Mouse (Mus musculus) heart, embryonic 13.5 days (tissue): Measurements from ENCODE around the gene Kcnmb2. TPM values are rescaled to one million over a fixed set of nuclear protein-coding genes. Genes with fewer than 3 reads are reported as not detected.

ENCODE experiments used
- ATAC-seq: fragments of 200-750 bp; cut with Nextera tagmentation; 2 replicates; pipeline ENCODE4 v1.8.0; 2017; ENCODE audit warnings: moderate TSS enrichment; ENCODE audit not compliant: insufficient number of reproducible peaks, low FRiP score, low TSS enrichment; ENCODE audit errors: extremely low read depth
- H3K27ac ChIP-seq: fragments of 300-500 bp; sonication (generic); replicated peaks from 2 replicates; pipeline ENCODE4 v1.5.1; 2015; ENCODE audit warnings: moderate library complexity, mild to moderate bottlenecking, inconsistent platforms
- H3K27me3 ChIP-seq: fragments of 300-500 bp; sonication (generic); replicated peaks from 2 replicates; pipeline ENCODE4 v1.6.1; 2015; ENCODE audit warnings: mild to moderate bottlenecking, inconsistent platforms
- H3K36me3 ChIP-seq: fragments of 300-500 bp; sonication (generic); 2 replicates; pipeline ENCODE4 v1.6.1; 2015; ENCODE audit warnings: mild to moderate bottlenecking, inconsistent platforms
- H3K4me1 ChIP-seq: fragments of 300-500 bp; sonication (generic); 2 replicates; pipeline ENCODE4 v1.6.1; 2015; ENCODE audit warnings: inconsistent platforms
- H3K4me2 ChIP-seq: fragments of 300-500 bp; sonication (generic); 2 replicates; pipeline ENCODE4 v1.6.1; 2015; ENCODE audit warnings: inconsistent platforms, mild to moderate bottlenecking, moderate library complexity
- H3K4me3 ChIP-seq: fragments of 300-500 bp; sonication (generic); 2 replicates; pipeline ENCODE4 v1.5.1; 2015; ENCODE audit warnings: moderate library complexity, mild to moderate bottlenecking, inconsistent platforms
- H3K9ac ChIP-seq: fragments of 300-500 bp; sonication (generic); 2 replicates; pipeline ENCODE4 v1.6.1; 2015; ENCODE audit warnings: inconsistent platforms, mild to moderate bottlenecking, moderate library complexity
- H3K9me3 ChIP-seq: fragments of 300-500 bp; sonication (generic); 2 replicates; pipeline ENCODE4 v1.6.1; 2016; ENCODE audit warnings: inconsistent platforms
- WGBS: fragments of 180-500 bp; shearing (Covaris S2); methylation state at CpG from one replicate; pipeline ENCODE4 v1.1.7; 2015; ENCODE audit warnings: mixed read lengths; 5-methylcytosine and 5-hydroxymethylcytosine counted together
- polyA plus RNA-seq: library from polyadenylated mRNA; unstranded; fragments of >200 nt; fragmentation: Nextera tagmentation; extraction: Ambion mirVana; gene quantifications from 2 replicates; pipeline ENCODE4 v1.2.1, GENCODE M21; 2015

Kcnmb2 gene
- polyA plus RNA-seq, 1 experiment from 2014 or later = 0.28 TPM

- H3K9ac ChIP-seq = no peak overlapping the region
- H3K27me3 ChIP-seq = no peaks in the 10 kb centered on the region
- H3K9me3 ChIP-seq = no peaks in the 10 kb centered on the region
- no peaks in the 10 kb centered on the region for H3K4me1 ChIP-seq
- no peak overlapping the region for H3K4me2 ChIP-seq
- no peak for ATAC-seq
- H3K36me3 ChIP-seq = no peaks in the 10 kb centered on the region
- H3K4me3 ChIP-seq = no peak overlapping the region
- 43% methylated on average over 3 of the region's 3 CpGs for WGBS
- H3K27ac ChIP-seq = no peak overlapping the region
Observed at GRCm38 (mm10) chr3:32144655-32145054, 242.3 kb downstream of the Kcnmb2 start.

- Histone ChIP-seq H3K4me3 (no peak overlapping the region), H3K9me3 (no peaks in the 10 kb centered on the region), H3K36me3 (no peaks in the 10 kb centered on the region), H3K27ac (no peak overlapping the region), H3K4me1 (no peaks in the 10 kb centered on the region), H3K27me3 (no peaks in the 10 kb centered on the region), H3K9ac (no peak overlapping the region), H3K4me2 (no peak overlapping the region)
- 82% methylated on average over 4 of the region's 4 CpGs for WGBS
- ATAC-seq = no peak
Observed at GRCm38 (mm10) chr3:32147739-32148138, 245.4 kb downstream of the Kcnmb2 start.

GRCm38 (mm10) chr3:32149851-32150570 is 247.7 kb downstream of the Kcnmb2 start:
- Histone ChIP-seq H3K4me3 (no peak overlapping the region), H3K27ac (no peak overlapping the region), H3K4me1 (no peaks in the 10 kb centered on the region), H3K9me3 (no peaks in the 10 kb centered on the region), H3K4me2 (no peak overlapping the region), H3K36me3 (no peaks in the 10 kb centered on the region), H3K27me3 (no peaks in the 10 kb centered on the region), H3K9ac (no peak overlapping the region)
- 70% methylated on average over 14 of the region's 14 CpGs for WGBS
- ATAC-seq = no peak

- H3K27me3 ChIP-seq = no peaks in the 10 kb centered on the region
- ATAC-seq = no peak
- no peaks in the 10 kb centered on the region for H3K4me1 ChIP-seq
- H3K4me3 ChIP-seq = no peak overlapping the region
- no peaks in the 10 kb centered on the region for H3K9me3 ChIP-seq
- H3K36me3 ChIP-seq = no peaks in the 10 kb centered on the region
- H3K27ac ChIP-seq = no peak overlapping the region
- no peak overlapping the region for H3K4me2 ChIP-seq
- no peak overlapping the region for H3K9ac ChIP-seq
- 65% methylated on average over 6 of the region's 6 CpGs for WGBS
Observed at GRCm38 (mm10) chr3:32180519-32180918, 278.2 kb downstream of the Kcnmb2 start.

GRCm38 (mm10) chr3:32185855-32186522 is 283.7 kb downstream of the Kcnmb2 start:
- H3K4me1 ChIP-seq = peaks cover 13% of the 10 kb centered on the region
- no peaks in the 10 kb centered on the region for H3K36me3 ChIP-seq
- H3K9me3 ChIP-seq = no peaks in the 10 kb centered on the region
- ATAC-seq = no peak
- H3K9ac ChIP-seq = no peak overlapping the region
- no peak overlapping the region for H3K4me3 ChIP-seq
- no peaks in the 10 kb centered on the region for H3K27me3 ChIP-seq
- no peak overlapping the region for H3K4me2 ChIP-seq
- no peak overlapping the region for H3K27ac ChIP-seq
- WGBS = 53% methylated on average over 2 of the region's 2 CpGs

GRCm38 (mm10) chr3:32188521-32188920 is 286.2 kb downstream of the Kcnmb2 start:
- H3K9ac ChIP-seq = no peak overlapping the region
- no peak overlapping the region for H3K4me2 ChIP-seq
- no peak for ATAC-seq
- peaks cover 14% of the 10 kb centered on the region for H3K4me1 ChIP-seq
- no peak overlapping the region for H3K27ac ChIP-seq
- no peak overlapping the region for H3K4me3 ChIP-seq
- WGBS = 33% methylated on average over 5 of the region's 5 CpGs
- no peaks in the 10 kb centered on the region for H3K9me3 ChIP-seq
- no peaks in the 10 kb centered on the region for H3K36me3 ChIP-seq
- H3K27me3 ChIP-seq = no peaks in the 10 kb centered on the region

GRCm38 (mm10) chr3:32188955-32189354 is 286.6 kb downstream of the Kcnmb2 start:
- H3K4me2 ChIP-seq = no peak overlapping the region
- no peak for ATAC-seq
- no peaks in the 10 kb centered on the region for H3K27me3 ChIP-seq
- no peak overlapping the region for H3K27ac ChIP-seq
- H3K4me3 ChIP-seq = no peak overlapping the region
- H3K9ac ChIP-seq = no peak overlapping the region
- 41% methylated on average over 2 of the region's 2 CpGs for WGBS
- H3K9me3 ChIP-seq = no peaks in the 10 kb centered on the region
- H3K4me1 ChIP-seq = peaks cover 19% of the 10 kb centered on the region
- no peaks in the 10 kb centered on the region for H3K36me3 ChIP-seq

GRCm38 (mm10) chr3:32189956-32190355 is 287.6 kb downstream of the Kcnmb2 start:
- no peak for ATAC-seq
- Histone ChIP-seq H3K9ac (no peak overlapping the region), H3K4me1 (peaks cover 23% of the 10 kb centered on the region), H3K9me3 (no peaks in the 10 kb centered on the region), H3K36me3 (no peaks in the 10 kb centered on the region), H3K27me3 (no peaks in the 10 kb centered on the region), H3K27ac (no peak overlapping the region), H3K4me3 (no peak overlapping the region), H3K4me2 (no peak overlapping the region)
- WGBS = 49% methylated on average over 5 of the region's 5 CpGs

- Histone ChIP-seq H3K9ac (no peak overlapping the region), H3K4me2 (no peak overlapping the region), H3K9me3 (no peaks in the 10 kb centered on the region), H3K4me3 (no peak overlapping the region), H3K4me1 (peaks cover 23% of the 10 kb centered on the region), H3K36me3 (no peaks in the 10 kb centered on the region), H3K27me3 (no peaks in the 10 kb centered on the region), H3K27ac (no peak overlapping the region)
- no peak for ATAC-seq
- 50% methylated on average over 5 of the region's 5 CpGs for WGBS
Observed at GRCm38 (mm10) chr3:32194014-32194413, 291.7 kb downstream of the Kcnmb2 start.

GRCm38 (mm10) chr3:32226755-32227154 is 324.4 kb downstream of the Kcnmb2 start:
- Histone ChIP-seq H3K4me3 (no peak overlapping the region), H3K36me3 (no peaks in the 10 kb centered on the region), H3K4me2 (no peak overlapping the region), H3K27me3 (no peaks in the 10 kb centered on the region), H3K9me3 (no peaks in the 10 kb centered on the region), H3K4me1 (no peaks in the 10 kb centered on the region), H3K27ac (no peak overlapping the region), H3K9ac (no peak overlapping the region)
- WGBS = 53% methylated on average over 2 of the region's 2 CpGs
- ATAC-seq = no peak

- no peak for ATAC-seq
- no peak overlapping the region for H3K27ac ChIP-seq
- H3K4me2 ChIP-seq = no peak overlapping the region
Observed at GRCm38 (mm10) chr3:32236766-32237165, 334.5 kb downstream of the Kcnmb2 start.

More at GRCm38 (mm10) chr3:32236766-32237165, 334.5 kb downstream of the Kcnmb2 start:
- Histone ChIP-seq H3K9me3 (no peaks in the 10 kb centered on the region), H3K4me3 (no peak overlapping the region), H3K9ac (no peak overlapping the region), H3K36me3 (no peaks in the 10 kb centered on the region), H3K4me1 (no peaks in the 10 kb centered on the region), H3K27me3 (no peaks in the 10 kb centered on the region)
- 69% methylated on average over 5 of the region's 5 CpGs for WGBS
